Mouse (Mus musculus) stomach, embryonic 16.5 days (tissue): ENCODE data around the gene Acss1. TPM values are rescaled to one million over a fixed set of nuclear protein-coding genes. Genes with fewer than 3 reads are reported as not detected.

Source experiments
- ATAC-seq: fragments of 200-750 bp; cut with Nextera tagmentation; 2 replicates; pipeline ENCODE4 v1.8.0; 2017; ENCODE audit warnings: moderate number of reproducible peaks, moderate TSS enrichment; ENCODE audit not compliant: insufficient read depth, low FRiP score
- H3K27ac ChIP-seq: fragments of 300-500 bp; sonication (generic); 2 replicates; pipeline ENCODE4 v1.5.1; 2014; ENCODE audit warnings: low read length
- H3K27me3 ChIP-seq: fragments of 300-500 bp; sonication (generic); 2 replicates; pipeline ENCODE4 v1.6.1; 2014; ENCODE audit warnings: low read length, control low read depth, mixed read lengths; ENCODE audit not compliant: control insufficient read depth, insufficient read depth
- H3K36me3 ChIP-seq: fragments of 300-500 bp; sonication (generic); 2 replicates; pipeline ENCODE4 v1.6.1; 2014; ENCODE audit warnings: low read length; ENCODE audit not compliant: control insufficient read depth, insufficient read depth
- H3K4me1 ChIP-seq: fragments of 300-500 bp; sonication (generic); 2 replicates; pipeline ENCODE4 v1.6.1; 2014; ENCODE audit warnings: low read length, control low read depth, mixed read lengths; ENCODE audit not compliant: control insufficient read depth, insufficient read depth
- H3K4me2 ChIP-seq: fragments of 300-500 bp; sonication (generic); 2 replicates; pipeline ENCODE4 v1.6.1; 2014; ENCODE audit warnings: low read depth, low read length, mixed read lengths
- H3K4me3 ChIP-seq: fragments of 300-500 bp; sonication (generic); replicated peaks from 2 replicates; pipeline ENCODE4 v1.5.1; 2014; ENCODE audit warnings: mild to moderate bottlenecking, low read length
- H3K9ac ChIP-seq: fragments of 300-500 bp; sonication (generic); 2 replicates; pipeline ENCODE4 v1.6.1; 2014; ENCODE audit warnings: low read length
- H3K9me3 ChIP-seq: fragments of 300-500 bp; sonication (generic); replicated peaks from 2 replicates; pipeline ENCODE4 v1.6.1; 2016; ENCODE audit warnings: low read length, control low read depth; ENCODE audit not compliant: control insufficient read depth
- whole genome bisulfite sequencing: fragments of 180-500 bp; shearing (Covaris S2); extraction: QIAGEN DNeasy Blood & Tissue Kit; methylation state at CpG from one replicate; pipeline ENCODE4 v1.1.7; 2014; 5-methylcytosine and 5-hydroxymethylcytosine counted together
- polyA plus RNA-seq: library from polyadenylated mRNA; unstranded; fragments of >200 nt; fragmentation: Nextera tagmentation; extraction: Ambion mirVana; gene quantifications from 2 replicates; pipeline ENCODE4 v1.2.1, GENCODE M21; 2015

Acss1 gene
- 42.0 and 56.4 TPM in 2 replicates for polyA plus RNA-seq

DNA sequence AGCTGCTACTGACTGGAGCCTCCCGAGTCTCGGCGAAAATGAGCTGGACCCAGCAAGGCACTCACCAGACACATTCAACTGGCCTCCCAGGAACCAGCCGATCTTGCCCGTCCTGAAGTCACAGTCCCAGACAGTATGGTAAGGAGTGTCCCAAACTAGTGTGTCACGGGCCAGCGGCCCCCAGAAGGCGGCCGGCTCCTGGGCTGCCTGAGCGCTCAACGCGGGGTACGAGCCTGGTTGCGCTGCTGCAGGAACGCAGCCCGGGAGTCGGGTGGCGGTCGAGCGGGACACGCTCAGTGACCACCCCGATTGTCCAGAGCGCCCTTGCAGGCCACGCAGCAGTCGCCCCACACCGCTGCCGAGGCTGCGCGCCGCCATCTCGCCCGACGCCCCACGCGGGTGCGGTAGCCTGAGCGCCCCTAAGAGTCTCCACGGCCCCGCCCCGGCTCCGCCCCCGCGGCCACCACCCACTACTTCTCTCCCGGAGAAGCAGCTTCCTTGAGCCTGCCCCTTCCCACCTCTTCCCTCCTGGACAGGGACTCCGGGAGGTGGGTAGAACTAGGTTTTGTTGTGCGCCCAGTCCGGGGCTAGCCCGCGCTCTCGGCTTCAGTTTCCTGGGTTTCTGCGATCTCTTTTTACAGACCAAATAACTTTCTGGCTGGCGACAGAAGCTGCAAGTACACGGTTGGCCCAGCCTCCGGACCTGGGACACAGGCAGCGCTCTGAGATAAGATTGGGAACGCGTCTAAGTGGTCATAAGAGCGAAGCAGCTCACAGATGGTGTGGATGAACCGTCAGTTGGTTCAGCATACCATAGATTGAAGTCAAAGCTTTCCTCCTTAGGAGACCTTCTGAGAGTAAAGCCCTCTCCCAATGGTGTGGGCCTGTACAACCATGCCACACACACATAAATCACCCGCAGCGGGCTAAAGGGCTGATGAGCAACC lies at the start of gene Acss1:
Gene Acss1, minus strand, starts transcription at position 681 of the 947 bp plus-strand sequence.
- peak within 1 kb of the TSS; percentile 72 for H3K4me3 ChIP-seq
- peak within 1 kb of the TSS; percentile 54 for H3K27ac ChIP-seq
- WGBS: 2% methylated on average over 60 of the region's 61 CpGs

DNA sequence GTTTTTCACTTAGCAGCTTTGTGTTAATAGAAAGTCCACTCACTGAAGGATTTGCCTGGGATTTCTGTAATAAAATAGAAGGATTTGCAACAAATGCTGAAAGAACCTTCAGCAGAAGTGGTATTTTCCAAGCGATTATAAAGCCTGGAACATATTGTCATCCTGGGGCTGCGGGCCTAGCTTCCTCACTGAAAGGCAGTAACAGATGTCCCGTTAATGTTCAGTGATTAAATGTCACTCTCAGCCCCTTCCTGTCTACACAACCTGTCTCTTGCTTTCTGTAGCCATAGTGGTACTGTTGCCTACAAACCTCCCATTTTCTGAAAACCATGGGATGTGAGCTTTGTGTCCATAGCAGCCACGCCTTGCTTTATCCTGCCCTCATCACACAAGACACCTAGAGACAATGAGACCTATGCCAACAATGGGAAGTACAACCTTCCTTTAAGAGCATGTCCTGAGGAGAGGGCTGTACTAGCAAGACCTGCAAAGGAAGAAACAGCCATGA lies 43.9 kb upstream of the Acss1 start:
- Histone ChIP-seq H3K27ac (no peak overlapping the region), H3K4me2 (no peak overlapping the region), H3K9ac (no peak overlapping the region), H3K4me1 (no peaks in the 10 kb centered on the region), H3K27me3 (no peaks in the 10 kb centered on the region), H3K4me3 (no peak overlapping the region), H3K36me3 (no peaks in the 10 kb centered on the region), H3K9me3 (no peaks in the 10 kb centered on the region)
- 70% methylated on average over 4 of the region's 4 CpGs for WGBS
- ATAC-seq: no peak

More for the DNA sequence above, at the start of gene Acss1:
- no peaks in the 10 kb centered on the region for H3K27me3 ChIP-seq
- peak within 1 kb of the TSS; percentile 84 for H3K9ac ChIP-seq
- H3K9me3 ChIP-seq: no peaks in the 10 kb centered on the region
- H3K4me2 ChIP-seq: peak within 1 kb of the TSS; percentile 92
- peak; percentile 81 for ATAC-seq
- H3K4me1 ChIP-seq: peaks cover 30% of the 10 kb centered on the region
- no peaks in the 10 kb centered on the region for H3K36me3 ChIP-seq

DNA sequence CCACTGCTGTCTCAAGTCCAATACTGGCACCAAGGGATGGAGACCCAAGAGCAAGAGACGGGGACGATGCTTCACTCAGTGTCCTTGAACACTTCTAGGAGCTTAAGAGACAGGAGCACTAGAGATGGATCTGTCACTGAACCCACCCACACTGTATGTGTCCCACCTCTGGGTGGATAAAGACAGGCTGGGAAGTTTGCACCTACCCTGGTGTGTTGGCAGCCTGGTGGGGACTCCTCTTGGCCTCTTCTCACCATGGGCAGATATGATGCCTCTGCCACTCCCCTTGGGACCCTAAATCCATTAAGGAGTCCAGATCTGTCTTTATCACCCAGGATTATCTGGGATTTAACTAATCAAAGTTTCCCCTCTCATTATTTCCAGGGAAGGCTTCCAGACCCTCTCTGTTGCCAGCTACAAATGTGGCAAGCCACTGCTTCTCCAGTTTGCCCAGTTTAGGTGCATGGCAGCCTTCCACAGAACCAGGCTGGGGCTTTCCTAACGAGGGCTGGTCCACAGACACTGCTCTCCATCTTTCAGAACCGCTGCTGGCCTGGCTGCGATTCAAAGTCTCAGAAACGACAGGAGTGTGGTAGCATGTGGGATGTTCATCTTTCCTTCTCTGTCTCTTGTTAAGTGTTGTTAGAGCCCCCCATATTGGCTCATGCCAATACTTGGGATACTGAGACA lies 23.3 kb upstream of the Acss1 start:
- Histone ChIP-seq H3K9ac (no peak overlapping the region), H3K4me3 (no peak overlapping the region), H3K27ac (no peak overlapping the region), H3K9me3 (no peaks in the 10 kb centered on the region), H3K4me1 (0 out of 2 replicates have a peak, but pooled peaks cover 7% of the 10 kb centered on the region), H3K36me3 (no peaks in the 10 kb centered on the region), H3K27me3 (peaks cover 46% of the 10 kb centered on the region), H3K4me2 (no peak overlapping the region)
- 71% methylated on average over 6 of the region's 6 CpGs for WGBS
- no peak for ATAC-seq

DNA sequence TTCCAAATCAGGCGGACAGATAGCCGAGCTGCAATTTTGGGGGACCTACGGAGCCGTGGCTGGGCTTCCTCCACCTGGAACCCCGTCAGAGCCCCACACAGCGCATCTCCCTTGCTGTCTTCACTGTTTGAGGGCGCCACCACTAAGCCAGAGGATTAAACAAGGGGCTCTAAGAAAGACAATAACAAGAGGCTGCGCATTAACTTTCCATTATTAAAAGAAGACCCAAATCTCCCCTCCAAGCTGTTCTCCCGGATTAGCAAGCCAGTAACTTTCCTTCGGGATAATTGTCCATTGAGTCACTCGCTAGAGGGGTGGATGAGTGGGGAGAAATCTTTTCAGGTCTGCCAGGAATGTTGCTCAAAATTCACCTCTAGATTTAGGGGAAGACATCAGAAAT lies 21.9 kb upstream of the Acss1 start:
- H3K36me3 ChIP-seq: no peaks in the 10 kb centered on the region
- ATAC-seq: no peak
- H3K27ac ChIP-seq: no peak overlapping the region
- H3K9me3 ChIP-seq: no peaks in the 10 kb centered on the region
- peaks cover 52% of the 10 kb centered on the region for H3K27me3 ChIP-seq
- whole genome bisulfite sequencing: 11% methylated on average over 11 of the region's 11 CpGs
- no peak overlapping the region for H3K4me3 ChIP-seq
- H3K4me2 ChIP-seq: no peak overlapping the region
- H3K4me1 ChIP-seq: 0 out of 2 replicates have a peak, but pooled peaks cover 7% of the 10 kb centered on the region
- no peak overlapping the region for H3K9ac ChIP-seq

DNA sequence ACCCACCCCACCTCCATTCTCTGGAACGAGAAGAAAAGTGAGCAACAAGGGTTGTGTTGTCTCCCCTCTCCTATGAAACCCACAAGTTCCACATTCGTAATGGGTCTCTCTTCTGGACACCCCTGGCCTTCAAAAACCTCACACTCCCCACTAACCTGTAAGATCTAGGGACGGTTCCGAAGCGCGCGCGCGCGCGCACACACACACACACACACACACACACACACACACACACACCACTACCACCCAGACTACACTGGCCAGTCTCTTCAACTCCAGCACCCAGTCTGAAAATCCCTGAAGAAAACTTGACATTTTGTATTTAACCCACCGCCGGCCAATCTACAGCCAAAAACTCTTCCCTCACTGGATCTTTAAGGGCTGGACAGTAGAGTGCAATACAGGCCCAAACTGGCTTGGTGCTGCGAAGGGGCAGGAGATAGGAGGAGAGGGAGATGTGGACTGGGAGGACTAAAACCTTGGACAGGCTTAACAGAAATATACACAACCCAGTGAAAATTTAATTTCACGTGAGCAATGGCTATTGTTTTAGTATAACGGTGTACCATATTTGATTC lies 21.0 kb upstream of the Acss1 start, which contains the start of gene Vsx1:
Gene Vsx1, minus strand, starts transcription at position 138 of the 578 bp plus-strand sequence.
- Histone ChIP-seq H3K9me3 (no peaks in the 10 kb centered on the region), H3K4me2 (peak within 1 kb of the TSS; percentile 55), H3K27me3 (peaks cover 52% of the 10 kb centered on the region), H3K4me1 (0 out of 2 replicates have a peak, but pooled peaks cover 7% of the 10 kb centered on the region), H3K27ac (no peak within 1 kb of the TSS), H3K4me3 (peak within 1 kb of the TSS; percentile 39), H3K36me3 (no peaks in the 10 kb centered on the region), H3K9ac (peak within 1 kb of the TSS; percentile 31; the same call in 1 of the 2 replicates)
- no peak for ATAC-seq
- 40% methylated on average over 16 of the region's 16 CpGs for WGBS

DNA sequence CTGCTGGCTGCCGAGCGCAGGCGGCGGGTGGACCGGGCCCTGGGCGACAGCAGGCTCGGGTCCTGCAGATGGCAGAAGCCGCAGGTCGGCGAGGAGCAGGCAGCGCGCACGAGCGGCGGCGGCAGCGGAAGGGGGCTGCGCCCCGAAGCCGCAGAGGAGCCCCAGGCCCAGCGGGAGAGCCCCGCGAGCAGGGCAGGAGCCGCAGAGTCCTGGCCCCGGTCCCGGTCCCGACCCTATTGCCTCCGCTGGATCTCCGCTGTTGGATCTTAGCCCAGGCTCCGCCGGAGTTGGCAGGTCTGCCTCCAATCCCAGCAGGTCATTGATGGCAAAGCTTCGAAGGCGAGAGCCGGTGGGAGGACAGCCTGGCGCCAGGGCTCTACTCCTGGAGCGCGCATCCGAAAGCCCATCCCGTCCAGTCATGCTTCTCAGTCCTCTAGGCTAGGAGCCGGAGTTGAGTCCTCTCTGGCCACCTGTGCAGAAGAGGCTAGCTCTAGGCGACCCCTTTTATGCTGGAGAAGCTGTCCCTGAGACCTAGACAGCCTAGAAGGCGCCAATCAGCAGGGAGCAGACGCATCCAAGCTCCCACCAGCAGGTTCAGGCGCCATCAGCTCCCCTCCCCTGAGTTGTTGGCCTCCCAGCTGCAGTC lies 20.4 kb upstream of the Acss1 start:
- no peaks in the 10 kb centered on the region for H3K36me3 ChIP-seq
- H3K27me3 ChIP-seq: peaks cover 52% of the 10 kb centered on the region
- peak overlapping the region; percentile 55 for H3K4me2 ChIP-seq
- no peaks in the 10 kb centered on the region for H3K9me3 ChIP-seq
- 0 out of 2 replicates have a peak, but pooled peaks cover 7% of the 10 kb centered on the region for H3K4me1 ChIP-seq
- WGBS: under 1% methylated on average over 44 of the region's 44 CpGs
- ATAC-seq: no peak
- no peak overlapping the region for H3K27ac ChIP-seq
- H3K4me3 ChIP-seq: peak overlapping the region; percentile 39
- peak overlapping the region; percentile 31; the same call in 1 of the 2 replicates for H3K9ac ChIP-seq

DNA sequence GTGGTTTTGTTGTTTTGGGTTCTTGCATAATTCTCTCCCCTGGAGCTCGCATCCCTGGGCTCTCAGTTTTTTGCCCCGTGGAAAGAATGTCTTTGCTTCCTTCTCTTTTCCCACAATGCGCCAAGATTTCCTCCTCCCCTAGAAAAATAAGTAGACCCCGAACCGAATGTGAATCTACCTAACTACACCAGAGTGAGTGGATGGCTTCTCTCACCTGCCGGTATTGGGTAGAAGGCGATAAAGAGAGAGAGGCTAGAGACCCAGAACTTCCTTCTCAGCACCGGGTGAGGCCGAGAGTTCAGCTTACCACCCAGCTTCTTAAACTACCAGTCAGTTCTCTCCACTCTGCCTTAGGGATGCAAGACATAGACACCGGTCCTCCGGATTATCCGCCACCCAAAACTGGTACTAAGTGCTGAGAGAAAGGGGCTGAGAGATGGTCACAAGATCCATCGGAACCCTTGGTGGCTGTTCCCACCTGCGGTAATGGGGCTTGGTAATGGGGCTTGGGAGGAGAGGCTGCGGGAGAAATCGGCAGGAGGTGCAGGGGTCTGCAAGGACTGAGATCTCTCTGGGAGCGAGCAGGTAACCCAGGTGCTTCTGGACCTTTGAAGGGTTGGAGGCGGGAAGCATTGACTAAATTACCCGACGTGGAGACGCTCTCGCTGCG lies 19.7 kb upstream of the Acss1 start:
- Histone ChIP-seq H3K27me3 (peaks cover 52% of the 10 kb centered on the region), H3K27ac (no peak overlapping the region), H3K36me3 (no peaks in the 10 kb centered on the region), H3K9me3 (no peaks in the 10 kb centered on the region), H3K4me3 (peak overlapping the region; percentile 39), H3K4me2 (peak overlapping the region; percentile 55), H3K9ac (peak overlapping the region; percentile 31; the same call in 1 of the 2 replicates), H3K4me1 (0 out of 2 replicates have a peak, but pooled peaks cover 7% of the 10 kb centered on the region)
- 4% methylated on average over 23 of the region's 23 CpGs for WGBS
- no peak for ATAC-seq

DNA sequence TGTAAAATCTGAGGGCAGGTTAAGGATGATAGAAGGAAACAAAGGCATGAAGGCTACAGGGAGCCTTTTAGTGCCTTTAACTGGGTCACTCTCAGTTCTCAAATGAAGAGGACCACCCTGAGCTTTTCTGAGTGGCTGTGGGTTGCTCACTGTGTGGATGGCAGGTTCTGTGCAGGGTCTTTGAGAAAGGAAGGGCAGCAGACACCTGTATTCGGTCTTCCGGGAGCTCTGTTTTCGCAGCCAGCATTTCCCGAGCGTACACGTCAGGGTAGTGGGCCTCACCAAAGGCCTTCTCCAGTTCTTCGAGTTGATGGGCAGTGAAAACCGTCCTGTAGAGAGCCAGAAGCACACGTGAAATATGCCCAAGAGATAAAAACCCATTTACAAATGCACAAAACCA lies 17.1 kb upstream of the Acss1 start:
- Histone ChIP-seq H3K4me3 (no peak overlapping the region), H3K4me2 (no peak overlapping the region), H3K9me3 (no peaks in the 10 kb centered on the region), H3K4me1 (0 out of 2 replicates have a peak, but pooled peaks cover 7% of the 10 kb centered on the region), H3K27me3 (peaks cover 38% of the 10 kb centered on the region), H3K9ac (no peak overlapping the region), H3K27ac (no peak overlapping the region), H3K36me3 (no peaks in the 10 kb centered on the region)
- ATAC-seq: no peak
- WGBS: 89% methylated on average over 9 of the region's 9 CpGs
